Mouse (Mus musculus) kidney, postnatal 36 days (tissue): ENCODE measurements around the gene Olfr525.

Source experiments
- DNase-seq, 2 experiments: peaks; one replicate each; pipeline ENCODE4 v3.0.0; 2021 to 2022; ENCODE audit warnings: mixed read lengths in 2 of 2

Gene Olfr525

DNA sequence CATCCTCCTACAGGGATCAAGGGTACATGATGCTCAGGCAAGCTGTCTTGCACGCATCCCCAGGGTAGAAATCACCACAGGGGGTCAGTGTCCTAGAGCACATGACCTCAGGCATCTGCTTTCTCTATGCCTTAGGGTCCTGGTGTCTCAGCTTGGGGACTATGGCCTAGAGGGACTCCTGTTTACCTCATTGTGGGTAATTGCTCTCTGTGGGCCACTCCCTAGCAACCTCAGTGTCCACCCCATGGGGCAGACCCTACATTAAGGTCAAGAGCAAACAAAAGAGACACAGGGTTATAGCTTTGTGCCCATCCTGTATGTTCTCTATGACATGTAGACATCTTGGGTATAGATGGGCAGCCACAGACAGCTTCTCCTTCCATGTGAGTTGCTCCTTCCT lies at the start of gene Olfr525:
Olfr525 (plus strand) TSS at position 301 of the 400 bp plus-strand sequence.
- DNase-seq: no peak

DNA sequence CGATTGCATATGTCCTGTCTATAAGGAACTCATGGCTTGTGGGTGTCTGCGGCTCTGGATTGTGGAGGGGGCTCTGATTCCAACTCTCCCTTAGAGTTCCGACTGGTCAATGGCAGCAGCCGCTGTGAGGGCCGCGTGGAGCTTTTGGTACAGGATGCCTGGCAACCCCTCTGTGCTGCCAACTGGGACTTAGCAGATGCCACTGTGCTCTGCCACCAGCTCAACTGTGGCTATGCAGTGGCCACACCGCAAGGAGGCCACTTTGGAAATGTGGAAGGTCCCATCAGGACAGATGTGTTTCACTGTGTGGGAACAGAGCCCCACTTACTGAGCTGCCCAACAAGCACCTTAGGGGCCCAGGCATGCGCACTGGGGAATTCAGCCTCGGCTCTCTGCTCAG lies 24.9 kb upstream of the Olfr525 start:
- no peak for DNase-seq

DNA sequence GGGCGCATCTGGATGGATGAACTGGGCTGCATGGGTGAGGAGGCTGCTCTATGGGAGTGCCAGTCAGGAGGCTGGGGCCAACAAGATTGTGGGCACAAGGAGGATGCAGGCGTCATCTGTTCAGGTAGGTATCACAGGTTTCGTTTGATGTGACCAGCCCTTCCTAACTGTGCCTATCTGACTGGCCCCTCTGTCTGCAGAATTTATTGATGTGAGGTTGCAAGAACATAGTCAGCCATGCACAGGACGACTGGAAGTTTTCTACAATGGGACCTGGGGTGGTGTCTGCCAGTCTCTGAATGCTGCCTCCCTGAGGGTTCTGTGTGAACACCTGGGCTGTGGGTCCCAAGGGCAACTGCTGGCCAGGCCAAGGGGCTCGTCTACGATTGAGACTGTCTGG lies 23.8 kb upstream of the Olfr525 start:
- DNase-seq: no peak

DNA sequence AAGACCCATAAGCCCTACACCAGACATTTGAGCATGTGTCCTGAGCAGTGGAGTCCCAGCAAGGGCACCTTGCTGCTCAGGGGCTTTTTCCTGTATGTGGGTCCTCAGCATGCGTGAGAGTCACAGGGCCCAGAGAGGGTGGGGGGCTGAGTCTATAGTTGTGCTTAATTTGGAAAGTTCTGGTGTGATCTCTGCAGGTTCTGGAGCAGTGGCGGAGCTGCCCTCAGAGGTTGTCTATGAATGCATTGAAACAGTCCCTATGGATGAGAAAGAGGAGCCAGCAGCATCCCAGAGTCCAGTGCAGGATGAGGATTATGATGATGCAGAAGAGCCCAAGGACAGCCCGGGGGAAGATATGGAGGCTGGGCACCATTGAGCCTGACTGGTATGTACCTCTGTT lies 21.2 kb upstream of the Olfr525 start:
- DNase-seq: no peak

DNA sequence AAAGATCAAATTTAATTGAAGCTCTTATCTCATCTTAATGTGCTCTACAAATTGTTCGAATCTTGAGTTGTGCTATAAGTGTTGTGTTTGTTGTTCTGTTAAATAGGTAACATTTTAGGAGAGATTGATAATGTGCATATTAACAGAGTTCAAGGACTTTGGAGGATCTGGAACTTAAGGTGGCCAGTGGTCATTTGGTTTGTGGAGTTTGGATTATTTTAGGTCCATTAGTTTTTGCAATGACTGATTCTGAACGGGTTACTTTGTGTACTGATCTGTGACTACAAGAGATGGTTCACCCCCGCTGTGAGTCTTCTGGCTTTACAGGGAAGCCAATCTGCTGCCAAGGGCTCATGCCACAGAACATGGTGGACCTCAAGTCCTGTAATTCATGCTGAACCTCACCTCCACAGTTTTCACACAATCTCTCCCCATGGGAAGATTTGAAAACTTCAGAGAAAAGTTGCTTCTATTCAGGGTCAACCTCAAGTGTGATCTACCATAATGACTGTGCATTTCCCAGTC lies 735 bp upstream of the Olfr525 start:
- peak in 1 of 2 experiments; percentile 19 for DNase-seq

DNA sequence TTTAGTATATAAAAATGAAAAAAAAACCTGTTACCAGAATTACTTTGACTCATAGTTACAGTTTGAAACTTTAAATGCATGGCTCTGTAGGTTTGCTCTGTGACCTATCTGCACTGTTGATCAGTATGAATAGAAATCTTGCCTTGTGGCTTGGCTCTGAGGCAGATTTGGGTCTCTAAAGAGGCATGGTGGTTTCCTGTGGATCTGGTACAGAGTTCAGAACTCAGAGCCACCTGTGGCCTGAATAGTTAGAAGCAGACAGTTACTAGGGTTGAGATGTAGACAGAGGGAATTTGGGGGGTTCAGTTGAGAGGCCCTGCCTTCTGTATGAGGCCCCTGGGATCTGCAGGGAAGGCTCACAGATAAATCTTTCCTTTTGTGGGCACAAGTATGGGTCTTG lies 477 bp downstream of the Olfr525 start:
- no peak for DNase-seq

DNA sequence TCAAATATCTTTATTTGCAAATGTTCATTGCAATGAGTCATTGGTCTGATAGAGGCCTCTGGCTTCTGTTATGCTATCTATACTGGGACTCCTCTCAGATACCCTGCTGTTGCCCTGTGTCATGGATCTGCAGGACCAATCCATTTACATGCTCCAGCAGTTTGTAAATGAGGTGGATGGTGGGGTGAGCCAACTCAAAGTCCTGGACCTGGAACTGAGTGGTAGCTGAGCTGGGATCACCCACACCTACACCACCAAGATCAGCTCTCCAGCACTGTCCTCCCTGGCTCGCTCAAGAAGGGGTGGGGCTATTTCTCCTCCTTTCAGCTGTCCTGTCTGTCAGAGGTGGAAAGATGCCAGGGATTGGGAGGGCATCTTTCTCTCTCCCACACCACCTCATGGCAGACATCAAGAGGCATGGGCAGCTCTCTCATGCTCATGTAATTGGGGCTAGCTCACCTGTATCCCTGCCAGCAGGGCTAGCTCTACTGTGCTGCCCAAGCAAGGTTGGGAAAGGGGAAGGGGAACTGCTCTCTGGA lies 9.2 kb downstream of the Olfr525 start:
- no peak for DNase-seq

DNA sequence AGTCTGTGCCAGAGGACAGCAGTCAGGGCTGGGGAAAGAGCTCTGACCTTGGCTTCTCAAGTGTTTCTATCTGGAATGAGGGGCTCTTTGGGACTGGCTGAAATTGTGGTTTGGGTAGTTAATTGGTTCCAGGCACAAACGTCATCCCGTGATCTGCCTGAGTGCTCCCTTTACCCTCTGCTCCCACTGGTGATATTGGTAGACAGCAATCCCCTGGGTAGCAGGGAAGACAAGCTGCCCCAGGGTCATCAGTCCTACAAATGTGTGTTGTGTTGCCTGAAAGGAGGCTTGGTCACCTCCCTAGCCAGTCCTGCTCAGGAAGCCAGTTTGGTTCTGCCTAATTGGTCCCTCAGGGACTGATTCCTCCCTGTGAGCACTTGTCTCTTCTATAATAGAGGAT lies 13.1 kb downstream of the Olfr525 start, which contains the start of gene Olfr527:
Olfr527 (plus strand) TSS at position 301 of the 400 bp plus-strand sequence.
- no peak for DNase-seq

DNA sequence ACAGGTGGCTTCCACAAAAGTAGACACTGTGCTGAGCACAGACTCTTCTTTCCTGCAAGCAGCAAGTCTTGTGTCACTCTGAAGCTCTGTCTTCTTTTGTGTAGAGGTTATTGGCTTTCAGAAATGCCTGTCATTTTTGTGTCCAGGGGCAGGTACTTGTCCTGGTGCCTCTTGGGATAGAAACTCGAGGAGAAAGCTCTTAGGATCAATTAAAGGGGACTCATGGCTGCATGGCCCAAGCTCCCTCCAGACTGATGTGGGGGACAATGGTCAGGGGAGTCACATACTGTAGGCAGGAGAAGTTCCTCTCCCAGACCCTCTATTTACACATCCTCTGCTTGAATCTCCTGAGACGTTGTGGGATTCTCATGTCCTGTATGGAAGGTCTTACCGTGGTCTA lies 40.9 kb downstream of the Olfr525 start, which contains the start of gene Olfr60:
Olfr60 (minus strand) TSS at position 101 of the 400 bp plus-strand sequence.
- no peak for DNase-seq

DNA sequence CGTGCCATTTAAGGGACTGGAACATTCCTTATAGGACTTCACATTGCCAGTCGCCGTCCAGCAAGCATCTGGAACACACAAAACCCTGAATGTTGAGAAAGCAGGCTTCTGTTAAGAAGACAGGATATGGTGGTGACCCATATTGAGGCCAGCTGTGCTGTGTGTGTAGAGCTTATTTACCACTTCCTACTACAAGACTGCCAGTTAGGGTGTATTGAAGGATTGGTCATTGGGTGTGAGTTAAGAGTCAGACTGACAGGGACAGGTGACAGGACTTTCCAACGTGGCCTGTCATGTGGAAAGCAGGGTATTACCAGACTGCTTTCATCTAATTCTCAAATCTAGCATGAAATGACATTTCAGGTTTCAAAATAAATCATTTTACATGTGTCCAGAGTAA lies 53.6 kb downstream of the Olfr525 start:
- DNase-seq: no peak

DNA sequence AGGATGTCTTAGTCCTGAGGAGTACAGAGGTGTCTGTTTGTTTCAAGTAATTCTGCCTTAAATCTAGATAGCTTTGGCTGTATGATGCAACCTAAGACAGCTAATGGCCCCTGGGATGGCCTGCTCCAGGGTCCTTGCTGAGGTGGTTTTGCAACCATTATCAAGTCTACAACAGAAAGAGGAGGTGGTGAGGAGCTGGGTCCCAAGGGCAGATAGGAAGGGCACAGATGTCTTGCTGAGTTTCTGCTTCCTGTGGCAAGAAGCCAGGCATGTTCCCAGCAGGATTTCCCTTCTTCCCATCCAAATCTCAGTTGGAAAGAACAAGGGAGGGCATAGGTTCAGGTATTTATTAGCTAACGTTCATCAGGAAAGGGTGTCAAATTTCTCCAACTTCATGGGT lies 55.6 kb downstream of the Olfr525 start, which contains the start of gene Olfr530:
Olfr530 (minus strand) TSS at position 101 of the 400 bp plus-strand sequence.
- no peak for DNase-seq

DNA sequence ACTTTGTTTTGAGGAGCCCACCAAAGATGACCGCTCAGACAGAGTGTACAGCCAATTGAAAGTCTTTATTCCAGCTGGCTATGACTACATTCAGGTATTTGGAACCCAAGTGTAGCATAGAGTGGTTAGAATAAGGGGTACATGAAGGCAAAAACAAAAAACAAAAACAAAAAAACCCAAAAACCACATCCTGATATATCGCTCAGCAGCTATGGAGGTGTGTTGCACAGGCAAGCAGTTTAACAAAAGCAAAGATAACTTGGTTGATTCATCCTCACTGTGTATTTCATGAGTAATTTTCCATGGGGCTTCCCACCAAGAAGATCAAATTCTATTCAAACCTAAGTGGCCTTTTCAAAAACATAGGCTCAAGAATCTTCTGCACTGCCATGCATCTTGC lies 56.3 kb downstream of the Olfr525 start:
- DNase-seq: no peak
